Mouse (Mus musculus) E14TG2a.4 (cell line): Measurements from ENCODE around the gene Coro1c.
A peak's percentile ranks its signal among the peaks of the same experiment; 100 is the strongest.

Source experiments
- H3K27me3 ChIP-seq: 2 replicates; pipeline ENCODE4 v1.6.1; 2014; ENCODE audit warnings: low read length, control low read depth; ENCODE audit not compliant: insufficient read depth
- H3K36me3 ChIP-seq: 2 replicates; pipeline ENCODE4 v1.6.1; 2014; ENCODE audit warnings: low read length, control low read depth; ENCODE audit not compliant: insufficient read depth
- H3K4me1 ChIP-seq: replicated peaks from 2 replicates; pipeline ENCODE4 v1.6.1; 2014; ENCODE audit warnings: low read depth, low read length, control low read depth
- H3K4me3 ChIP-seq: replicated peaks from 2 replicates; pipeline ENCODE4 v1.5.1; 2014; ENCODE audit warnings: mild to moderate bottlenecking, low read length
- H3K9me3 ChIP-seq: 2 replicates; pipeline ENCODE4 v1.6.1; 2014; ENCODE audit warnings: low read length, control low read depth
- CTCF ChIP-seq: conservative IDR thresholded peaks from 2 replicates; pipeline ENCODE4 v1.5.1; 2014; ENCODE audit warnings: low read length
- NANOG ChIP-seq: IDR thresholded peaks from 2 replicates; pipeline ENCODE4 v1.6.1; 2014; ENCODE audit warnings: borderline replicate concordance, low read length, mixed read lengths
- POU5F1 ChIP-seq: IDR thresholded peaks from 2 replicates; pipeline ENCODE4 v1.6.1; 2014; ENCODE audit warnings: low read length, borderline replicate concordance

Coro1c gene

GRCm38 (mm10) chr5:113841243-113842225, 67.0 kb downstream of the Coro1c start:
- peak overlapping the region; percentile 57 for H3K4me3 ChIP-seq
- H3K9me3 ChIP-seq, result no peaks in the 10 kb centered on the region
- peaks cover 57% of the 10 kb centered on the region for H3K36me3 ChIP-seq
- no peaks in the 10 kb centered on the region for H3K27me3 ChIP-seq
- peaks cover 80% of the 10 kb centered on the region for H3K4me1 ChIP-seq
- TF ChIP-seq POU5F1 (no peak), NANOG (no peak), CTCF (no peak)

DNA sequence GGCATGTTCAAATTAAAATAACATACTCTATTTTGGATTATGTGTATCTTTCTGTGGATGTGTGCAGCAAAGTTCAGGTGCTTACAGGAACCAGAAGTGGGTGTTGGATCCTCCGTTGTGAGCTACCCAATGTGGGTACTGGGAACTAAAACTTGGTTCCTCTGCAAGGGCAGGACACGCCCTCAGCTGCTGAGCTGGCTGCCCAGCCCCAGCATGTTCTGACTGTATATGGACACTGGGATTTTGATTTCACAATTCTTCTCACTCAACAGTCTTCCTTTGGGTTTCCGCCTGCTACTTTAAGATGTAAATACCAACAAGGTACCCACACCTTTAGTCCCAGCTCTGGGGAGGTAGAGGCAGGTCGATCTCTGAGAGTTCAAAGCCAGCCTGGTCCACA, 68.1 kb downstream of the Coro1c start:
- Histone ChIP-seq H3K4me3 (no peak overlapping the region), H3K36me3 (peaks cover 46% of the 10 kb centered on the region), H3K27me3 (no peaks in the 10 kb centered on the region), H3K4me1 (peaks cover 69% of the 10 kb centered on the region), H3K9me3 (no peaks in the 10 kb centered on the region)
- no peak for TF ChIP-seq CTCF

GRCm38 (mm10) chr5:113836961-113837360, 71.6 kb downstream of the Coro1c start:
- H3K4me1 ChIP-seq, result peaks cover 50% of the 10 kb centered on the region
- H3K36me3 ChIP-seq, result peaks cover 13% of the 10 kb centered on the region; the same call in 1 of the 2 replicates
- no peaks in the 10 kb centered on the region for H3K9me3 ChIP-seq
- TF ChIP-seq POU5F1 (no peak), CTCF (no peak), NANOG (no peak)
- H3K4me3 ChIP-seq, result no peak overlapping the region
- H3K27me3 ChIP-seq, result no peaks in the 10 kb centered on the region

DNA sequence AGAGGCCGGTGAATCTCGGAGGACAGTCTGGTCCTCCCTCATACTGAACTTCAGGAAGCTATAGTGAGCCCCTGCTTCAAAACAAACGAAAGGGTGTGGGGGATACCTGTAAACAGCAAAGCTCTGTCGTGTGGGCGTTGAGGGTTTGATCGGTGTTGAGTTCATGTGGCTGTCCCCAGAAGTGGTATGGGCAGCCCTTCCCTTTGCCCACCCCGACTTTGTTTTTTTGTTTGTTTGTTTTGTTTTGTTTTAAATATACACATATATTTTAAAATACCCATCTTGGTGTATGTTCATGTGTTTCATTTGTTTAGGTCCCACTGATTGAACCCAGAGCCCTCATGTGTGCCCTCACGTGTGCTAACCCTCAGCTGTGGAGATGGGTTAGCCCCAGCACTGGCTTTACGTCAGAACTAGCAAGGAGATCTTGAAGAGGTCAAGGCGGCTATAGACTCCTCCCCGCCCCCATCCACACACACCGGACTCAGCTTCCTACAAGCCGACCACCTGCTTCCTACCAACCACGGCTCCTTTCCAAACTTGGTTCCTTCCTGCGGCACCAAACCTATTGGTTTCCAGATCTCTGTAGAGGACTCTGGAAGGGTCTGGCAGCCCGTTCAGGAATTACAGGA, 75.1 kb downstream of the Coro1c start:
- no peaks in the 10 kb centered on the region for H3K9me3 ChIP-seq
- no peak overlapping the region for H3K4me3 ChIP-seq
- peaks cover 36% of the 10 kb centered on the region for H3K4me1 ChIP-seq
- no peaks in the 10 kb centered on the region for H3K36me3 ChIP-seq
- TF ChIP-seq POU5F1 (no peak), CTCF (no peak), NANOG (no peak)
- H3K27me3 ChIP-seq, result no peaks in the 10 kb centered on the region

DNA sequence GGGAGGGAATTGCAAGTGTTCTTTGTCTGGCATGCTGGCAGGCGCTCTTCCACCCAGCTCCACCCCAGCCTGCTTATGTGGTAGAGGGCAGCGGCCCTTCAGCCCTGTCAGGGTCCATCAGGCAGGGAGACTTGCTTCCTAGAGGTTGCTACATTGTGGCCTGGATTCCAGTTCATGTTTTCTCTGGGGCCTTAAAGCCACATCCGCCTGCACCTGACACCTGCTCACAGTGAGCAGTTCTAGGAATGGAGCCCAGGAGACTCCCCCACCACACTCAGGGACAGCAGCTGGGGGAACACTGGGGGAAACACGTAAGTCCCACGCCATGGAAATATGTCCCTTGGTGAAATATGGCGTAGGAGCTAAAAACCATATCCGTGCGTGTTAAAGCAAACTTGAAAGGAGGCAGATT, 76.1 kb downstream of the Coro1c start, which contains the start of gene Selplg:
Gene Selplg (minus strand): TSS at position 155 of the 412 bp plus-strand sequence.
- Histone ChIP-seq H3K36me3 (no peaks in the 10 kb centered on the region), H3K4me3 (no peak within 1 kb of the TSS), H3K4me1 (peaks cover 43% of the 10 kb centered on the region), H3K9me3 (no peaks in the 10 kb centered on the region), H3K27me3 (no peaks in the 10 kb centered on the region)
- no peak for TF ChIP-seq NANOG
- TF ChIP-seq CTCF, result no peak
- TF ChIP-seq POU5F1, result no peak

DNA sequence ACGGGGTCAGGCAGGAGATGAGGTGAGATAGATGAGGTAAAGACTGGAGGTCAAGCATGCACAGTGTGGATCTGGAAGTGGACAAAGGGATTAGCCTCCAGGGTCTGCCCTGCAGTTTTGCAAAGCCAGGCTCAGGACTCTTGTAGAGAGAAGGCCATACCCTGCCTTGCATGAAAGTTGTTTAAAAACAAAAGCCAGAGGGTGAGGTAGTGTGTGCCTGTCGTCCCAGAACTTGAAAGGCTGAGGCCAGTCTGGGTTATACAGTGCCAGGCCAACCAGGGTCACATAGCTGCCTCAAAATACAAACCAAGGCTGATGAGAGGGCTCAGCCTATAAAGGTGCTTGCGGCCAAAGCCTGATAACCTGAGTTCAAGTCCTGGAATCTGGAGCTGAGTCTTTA, 76.8 kb downstream of the Coro1c start:
- Histone ChIP-seq H3K9me3 (no peaks in the 10 kb centered on the region), H3K4me3 (no peak overlapping the region), H3K27me3 (no peaks in the 10 kb centered on the region), H3K4me1 (peaks cover 35% of the 10 kb centered on the region), H3K36me3 (no peaks in the 10 kb centered on the region)
- TF ChIP-seq POU5F1 (no peak), CTCF (no peak), NANOG (no peak)

DNA sequence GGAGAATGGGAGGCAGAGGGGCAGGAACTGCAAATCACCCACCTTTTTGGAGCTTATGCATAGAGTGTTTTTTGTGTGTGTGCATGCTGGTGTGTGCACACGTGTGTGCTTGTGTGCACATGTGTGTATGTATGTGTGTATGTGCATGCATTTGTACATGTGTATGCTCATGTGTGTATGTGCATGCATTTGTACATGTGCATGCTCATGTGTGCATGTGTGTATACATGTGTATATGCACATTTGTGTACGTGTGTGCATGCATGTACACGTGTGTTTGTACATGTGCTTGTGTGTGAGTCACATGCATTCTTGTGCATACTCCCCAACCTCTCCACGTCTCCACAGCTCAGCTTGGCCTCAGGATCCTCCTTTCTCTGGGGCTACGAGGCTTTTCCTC, 77.8 kb downstream of the Coro1c start:
- 0 out of 2 replicates have a peak overlapping the region, but pooled peaks have one; percentile 57 for H3K4me3 ChIP-seq
- H3K27me3 ChIP-seq, result no peaks in the 10 kb centered on the region
- H3K36me3 ChIP-seq, result no peaks in the 10 kb centered on the region
- H3K4me1 ChIP-seq, result peaks cover 35% of the 10 kb centered on the region
- TF ChIP-seq POU5F1, result no peak
- no peak for TF ChIP-seq NANOG
- TF ChIP-seq CTCF, result no peak
- no peaks in the 10 kb centered on the region for H3K9me3 ChIP-seq

GRCm38 (mm10) chr5:113830292-113830643, 78.3 kb downstream of the Coro1c start:
- H3K36me3 ChIP-seq, result no peaks in the 10 kb centered on the region
- TF ChIP-seq CTCF, result no peak
- H3K4me3 ChIP-seq, result peak overlapping the region; percentile 57
- no peaks in the 10 kb centered on the region for H3K27me3 ChIP-seq
- no peaks in the 10 kb centered on the region for H3K9me3 ChIP-seq
- H3K4me1 ChIP-seq, result peaks cover 35% of the 10 kb centered on the region

- TF ChIP-seq NANOG (no peak), CTCF (no peak), POU5F1 (no peak)
- Histone ChIP-seq H3K36me3 (no peaks in the 10 kb centered on the region), H3K27me3 (no peaks in the 10 kb centered on the region), H3K4me3 (peak overlapping the region; percentile 57), H3K9me3 (no peaks in the 10 kb centered on the region), H3K4me1 (peaks cover 35% of the 10 kb centered on the region)
Measured at GRCm38 (mm10) chr5:113829566-113830291, 78.8 kb downstream of the Coro1c start.
